Mouse (Mus musculus) adrenal gland, postnatal 36 days (tissue): ENCODE results near the gene Man1a2. TPM values are rescaled to one million over a fixed set of nuclear protein-coding genes. Genes with fewer than 3 reads are reported as not detected.
A peak's percentile ranks its signal among the peaks of the same experiment; 100 is the strongest.

Experiments used
- DNase-seq, 2 experiments: peaks; one replicate each; pipeline ENCODE4 v3.0.0; 2021; ENCODE audit warnings: mixed read lengths in 1 of 2
- total RNA-seq, 2 experiments: library from RNA; stranded (reverse); gene quantifications; 2 replicates each; pipeline ENCODE4 v1.2.3; 2021

The Man1a2 gene
- total RNA-seq, 2 experiments from 2014 or later: 94.9 to 126 TPM

DNA sequence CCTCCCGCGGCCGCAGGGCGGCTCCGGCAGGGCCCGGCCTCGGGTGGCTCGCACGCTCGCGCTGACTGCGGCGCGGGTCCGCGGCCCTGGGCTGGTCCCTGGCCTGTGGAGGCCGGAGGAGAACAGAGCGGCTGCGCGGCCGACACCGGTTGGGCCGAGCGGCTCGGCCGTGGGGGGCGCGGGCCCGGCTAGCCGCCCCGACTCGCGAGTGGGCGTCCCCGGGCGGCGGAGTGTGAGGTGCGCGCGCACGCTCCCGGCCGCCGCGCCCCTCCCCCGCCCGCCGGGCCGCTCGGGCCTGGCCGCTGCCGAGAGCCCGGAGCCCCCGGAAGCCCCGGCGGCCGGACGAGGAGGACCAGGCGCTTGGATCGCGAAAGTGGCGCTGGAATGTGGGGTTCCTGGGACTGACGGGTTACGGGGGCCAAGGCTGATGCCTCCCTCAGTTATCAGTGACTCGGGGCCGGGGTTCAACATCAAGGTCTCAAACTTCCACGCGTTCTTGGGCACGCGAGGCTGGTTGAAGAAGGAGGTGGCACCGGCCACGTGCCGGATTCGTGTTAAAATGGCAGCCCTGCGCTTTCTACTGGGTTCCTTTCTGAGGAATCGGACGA lies 564 bp upstream of the Man1a2 start:
- DNase-seq: peak; percentile 75 to 84

DNA sequence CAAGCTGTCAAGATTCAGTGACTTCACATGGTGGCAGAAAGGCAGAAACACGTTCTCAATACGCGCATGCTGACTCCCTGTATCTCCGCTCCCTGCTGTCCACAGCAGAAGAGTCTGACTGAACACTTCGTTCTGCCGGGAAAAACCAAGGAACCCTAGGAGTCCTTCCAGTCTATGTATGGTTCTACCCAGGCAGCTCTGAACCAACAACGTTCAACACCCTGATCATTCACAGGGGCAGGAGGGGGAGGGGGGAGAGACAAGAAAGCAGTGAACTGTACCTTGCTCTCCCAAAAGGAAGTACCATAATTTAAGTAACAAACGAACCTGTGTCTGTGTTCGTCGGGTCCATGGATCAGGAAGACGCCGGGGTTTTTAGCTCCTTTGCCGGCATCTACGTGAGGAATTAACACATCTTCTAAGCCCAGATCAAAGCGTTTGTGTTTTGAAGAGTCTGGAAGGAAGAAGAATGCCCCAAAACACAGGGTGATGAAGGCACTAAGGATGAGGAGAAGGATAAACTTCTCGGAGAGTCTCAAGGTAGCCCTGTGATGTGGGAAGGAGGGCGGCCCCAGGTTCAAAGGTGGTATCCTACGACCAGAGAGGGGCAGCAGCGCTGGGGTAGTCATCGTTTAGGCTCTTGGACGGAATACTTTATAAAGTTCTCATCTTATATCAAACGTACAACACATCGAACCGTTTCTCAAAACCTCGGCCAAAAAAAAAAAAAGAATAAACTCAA lies 898 bp downstream of the Man1a2 start:
- peak; percentile 32 to 33 for DNase-seq

DNA sequence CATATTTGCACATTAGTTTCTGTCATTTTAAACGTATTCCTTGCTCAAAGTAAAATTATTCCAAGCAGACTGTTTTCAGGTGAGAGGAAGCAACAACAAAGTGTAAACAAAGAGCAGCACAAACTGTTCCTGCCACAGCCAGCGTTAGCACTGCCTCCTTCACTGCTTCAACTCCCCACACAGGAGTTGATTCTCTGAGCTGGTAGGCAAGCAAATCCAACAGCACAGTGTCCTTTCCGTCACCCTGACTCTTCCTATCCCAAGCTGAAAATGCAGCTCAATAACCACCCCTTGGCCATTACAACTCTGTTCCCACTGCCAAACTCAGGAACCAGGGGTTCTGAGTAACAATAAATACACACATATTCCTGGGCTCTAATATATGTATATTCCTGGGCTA lies 2.5 kb downstream of the Man1a2 start:
- no peak for DNase-seq

DNA sequence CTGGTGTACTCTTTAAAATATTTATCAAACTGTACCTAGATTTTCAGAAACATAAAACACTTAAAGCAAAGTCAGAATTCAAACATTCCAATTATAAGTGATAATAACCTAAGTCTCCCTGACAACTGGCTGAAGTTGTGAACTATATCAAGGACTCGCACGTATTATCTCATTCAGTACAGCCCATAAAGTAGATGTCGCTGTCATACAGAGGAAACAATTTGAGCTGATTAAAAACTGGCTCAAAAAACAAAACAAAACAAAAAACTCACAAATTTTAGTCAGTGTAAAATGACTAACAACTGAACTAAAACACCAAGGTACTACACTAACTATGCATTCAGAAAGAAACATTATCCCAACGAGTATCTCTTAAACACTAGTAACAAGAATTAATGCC lies 3.0 kb downstream of the Man1a2 start:
- no peak for DNase-seq

DNA sequence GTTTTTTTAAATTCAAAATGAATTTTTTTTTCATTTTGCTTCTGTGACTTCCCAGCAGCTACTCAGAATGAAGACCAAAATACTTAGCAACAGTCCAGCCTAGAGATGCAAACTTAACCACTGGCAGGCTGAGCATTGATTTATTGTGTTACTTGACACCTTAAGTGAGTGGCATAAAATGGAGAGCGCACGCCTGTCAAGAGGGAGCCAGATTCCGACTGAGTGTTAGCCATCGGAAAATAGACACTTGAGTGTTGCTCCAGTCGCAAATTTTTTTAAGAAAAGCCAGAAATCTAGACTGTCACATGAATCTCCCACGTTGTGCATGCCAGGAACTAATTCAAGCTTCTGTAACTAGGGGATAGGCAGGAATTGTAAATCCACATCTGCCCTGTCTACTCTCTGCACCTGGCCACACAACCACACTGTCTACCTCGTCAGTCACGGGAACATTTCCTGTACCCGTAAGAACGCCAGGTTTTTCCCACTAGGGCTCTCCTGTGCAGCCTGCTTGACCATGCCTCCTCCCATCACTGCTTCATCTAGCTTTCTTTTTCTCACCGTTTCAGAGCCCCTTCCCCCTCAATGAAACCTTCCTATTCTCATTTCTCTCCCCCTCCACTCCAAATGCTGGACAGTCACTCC lies 3.7 kb downstream of the Man1a2 start:
- no peak for DNase-seq

DNA sequence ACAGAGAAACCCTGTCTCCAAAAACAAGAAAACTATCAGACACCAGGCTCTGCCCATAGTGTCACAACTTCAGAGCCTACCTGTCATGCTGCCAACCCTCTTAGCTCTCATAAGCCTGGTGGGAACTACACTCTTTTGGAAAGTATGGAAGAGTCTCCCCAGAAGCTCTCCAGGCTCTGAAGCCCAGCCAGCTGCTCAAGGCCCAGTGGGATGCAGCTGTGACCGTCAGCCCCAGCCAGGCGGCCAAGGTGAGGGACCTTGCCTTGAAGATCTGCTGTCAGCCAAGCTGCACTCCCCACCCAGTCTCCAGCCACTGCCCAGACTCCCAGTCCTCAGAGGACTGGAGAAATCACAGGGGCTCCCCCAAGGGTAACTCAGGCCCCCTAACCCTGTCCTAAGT lies 5.1 kb downstream of the Man1a2 start:
- peak; percentile 28 to 52 for DNase-seq

DNA sequence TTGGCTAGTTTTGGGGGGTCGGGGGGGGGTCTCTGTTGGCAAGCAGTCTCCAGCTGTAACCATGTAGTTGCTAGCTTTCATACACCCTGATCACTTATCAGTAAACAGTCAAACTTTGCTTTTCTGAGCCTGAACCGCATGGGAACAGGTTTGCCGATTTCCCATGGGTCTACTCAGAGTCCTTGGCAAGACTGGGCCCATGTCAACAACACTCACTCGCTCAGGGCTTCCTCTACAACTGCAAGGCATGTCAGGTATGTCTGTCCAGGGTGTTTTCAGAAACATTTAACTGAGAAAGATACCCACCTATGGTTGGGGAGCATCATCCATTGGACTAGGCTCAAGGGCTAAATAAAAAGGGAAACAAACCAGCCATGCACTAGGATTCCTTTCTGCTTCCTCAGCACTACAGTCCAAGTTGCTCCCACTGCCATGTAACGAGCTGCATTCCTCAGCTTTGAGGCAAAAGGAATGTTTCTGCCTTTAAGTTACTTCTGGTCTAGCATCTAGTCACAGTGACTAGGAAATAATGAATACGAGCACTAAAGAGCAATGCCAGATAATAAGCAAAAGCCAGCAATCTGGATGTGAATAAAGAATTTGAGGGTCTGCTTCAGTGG lies 6.2 kb downstream of the Man1a2 start:
- DNase-seq: peak; percentile 17 to 52

DNA sequence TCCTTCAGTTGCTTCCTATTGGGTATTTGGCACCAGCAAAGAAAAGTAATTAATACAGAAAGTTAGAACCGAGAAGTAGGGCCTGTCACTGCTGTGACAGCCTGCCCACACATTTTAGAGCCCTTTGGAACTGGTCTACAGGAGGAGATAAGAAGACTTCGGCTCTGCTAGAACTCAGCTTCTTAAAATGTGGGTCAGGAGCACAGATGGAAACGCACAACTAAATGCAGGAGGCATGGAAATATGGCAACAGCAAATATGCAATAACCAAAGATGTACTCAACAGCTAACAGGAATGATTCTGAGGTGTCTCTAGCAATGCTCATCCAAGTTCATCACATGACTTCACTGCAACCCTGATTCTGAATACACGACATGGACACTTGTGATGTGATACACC lies 10.2 kb downstream of the Man1a2 start:
- DNase-seq: no peak

DNA sequence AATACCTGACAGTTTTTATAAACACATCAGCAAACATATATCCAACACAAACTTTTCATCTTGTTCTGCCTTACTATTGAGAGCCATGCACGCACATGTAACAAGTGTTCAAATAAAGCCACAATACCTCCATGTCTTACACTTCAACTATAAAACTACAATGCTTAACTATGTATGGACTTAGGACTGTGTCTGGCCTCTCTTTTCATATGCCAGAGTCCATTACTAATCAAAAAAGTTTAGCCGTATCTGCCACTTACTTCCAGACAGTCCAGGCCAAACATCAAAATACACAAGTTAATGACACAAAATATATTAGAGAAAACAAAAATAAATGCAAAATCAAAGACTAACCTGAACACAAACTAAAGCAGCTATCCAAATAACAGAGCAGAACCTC lies 14.9 kb downstream of the Man1a2 start:
- no peak for DNase-seq

DNA sequence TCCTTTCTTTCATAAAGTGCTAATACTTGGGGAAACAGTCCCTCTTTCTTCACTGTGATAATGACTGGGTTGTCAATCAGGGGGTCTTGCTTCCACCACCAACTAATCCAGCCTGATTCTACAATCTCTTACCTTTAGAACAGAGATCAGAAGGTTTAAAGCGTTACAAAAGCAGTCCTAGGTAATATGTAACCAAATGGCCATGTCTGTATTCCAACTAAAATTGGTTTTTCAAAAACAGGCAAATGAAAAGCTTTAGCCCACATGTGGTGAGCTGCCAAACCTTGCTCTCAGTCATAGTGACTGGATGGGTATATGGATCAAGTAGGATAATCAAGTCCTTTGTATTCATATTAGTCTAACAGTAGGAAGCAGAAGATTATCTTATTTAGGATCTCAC lies 32.0 kb downstream of the Man1a2 start:
- no peak for DNase-seq

DNA sequence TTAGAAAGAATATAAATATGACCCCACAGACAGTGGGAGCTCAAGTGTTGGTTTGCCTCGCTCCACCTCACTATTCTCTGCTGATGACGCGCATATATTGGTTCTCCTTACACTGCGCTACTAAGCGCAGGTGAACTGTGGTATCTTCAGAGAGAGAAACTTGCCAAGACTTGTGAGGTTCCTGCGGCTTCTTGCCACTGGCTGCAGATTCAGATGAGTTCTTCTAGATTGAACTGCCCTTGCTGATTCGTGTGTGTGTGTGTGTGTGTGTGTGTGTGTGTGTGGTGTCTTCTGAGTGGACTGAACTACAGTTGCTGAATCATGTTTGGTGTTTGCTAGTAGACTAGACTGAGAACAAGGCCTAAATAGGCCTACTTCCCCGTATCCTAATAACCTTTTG lies 43.7 kb downstream of the Man1a2 start:
- peak in 1 of 2 experiments; percentile 12 for DNase-seq

DNA sequence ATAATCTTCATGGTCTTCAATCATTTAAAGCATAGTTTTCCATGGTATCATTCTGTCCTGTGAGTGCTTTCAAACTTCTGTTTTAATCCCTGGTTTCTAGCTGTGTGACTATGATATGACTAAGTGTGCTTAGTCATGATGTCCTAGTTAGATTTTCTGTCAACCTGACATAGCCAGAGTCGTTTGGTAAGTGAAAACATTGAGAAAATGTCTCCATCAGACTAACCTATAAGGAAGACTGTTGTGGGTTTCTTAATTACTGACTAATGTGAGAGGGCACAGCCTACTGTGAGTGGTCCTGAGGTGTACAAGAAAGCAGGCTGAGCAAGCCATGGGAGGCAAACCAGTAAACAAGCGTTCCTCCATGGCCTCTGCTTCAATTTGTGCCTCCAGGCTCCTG lies 49.0 kb downstream of the Man1a2 start:
- no peak for DNase-seq

DNA sequence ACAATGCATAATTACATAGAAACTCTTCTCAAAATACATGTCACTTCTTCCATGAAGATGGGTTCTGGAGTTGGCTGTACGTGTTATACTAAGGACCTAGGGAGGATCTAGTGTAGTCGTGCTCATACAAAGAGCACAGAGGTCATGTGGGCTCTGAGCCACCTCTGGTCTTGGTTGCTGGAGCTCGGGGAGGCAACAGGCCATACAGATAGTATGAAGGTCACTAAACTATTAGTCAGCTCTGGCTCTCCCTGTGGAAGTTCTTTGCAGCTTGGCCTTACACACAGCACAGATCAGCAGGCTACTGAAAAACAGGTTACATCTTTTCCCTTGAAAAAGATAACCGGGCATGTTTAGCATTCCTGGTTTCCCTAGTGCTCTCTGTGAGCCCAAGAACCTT lies 50.5 kb downstream of the Man1a2 start:
- DNase-seq: peak; percentile 52 to 61

DNA sequence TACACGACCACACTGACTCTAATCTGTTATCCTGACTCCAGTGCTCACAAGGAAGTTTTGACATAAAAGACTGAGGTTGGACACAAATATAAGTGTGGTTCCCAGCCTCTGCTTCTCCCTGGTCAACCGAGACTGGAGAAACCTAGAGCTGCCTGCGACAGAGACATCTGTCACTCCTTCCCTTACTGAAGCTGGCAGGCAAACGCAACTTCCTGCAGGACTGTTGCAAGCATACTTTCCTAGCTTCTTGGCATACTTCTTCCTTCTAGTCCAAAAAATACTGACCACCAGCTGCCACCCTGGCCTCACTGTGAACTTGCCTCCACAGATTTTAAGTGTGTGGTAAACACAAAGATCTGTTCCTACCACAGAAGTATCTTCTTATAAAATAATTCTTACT lies 66.8 kb downstream of the Man1a2 start:
- DNase-seq: no peak

DNA sequence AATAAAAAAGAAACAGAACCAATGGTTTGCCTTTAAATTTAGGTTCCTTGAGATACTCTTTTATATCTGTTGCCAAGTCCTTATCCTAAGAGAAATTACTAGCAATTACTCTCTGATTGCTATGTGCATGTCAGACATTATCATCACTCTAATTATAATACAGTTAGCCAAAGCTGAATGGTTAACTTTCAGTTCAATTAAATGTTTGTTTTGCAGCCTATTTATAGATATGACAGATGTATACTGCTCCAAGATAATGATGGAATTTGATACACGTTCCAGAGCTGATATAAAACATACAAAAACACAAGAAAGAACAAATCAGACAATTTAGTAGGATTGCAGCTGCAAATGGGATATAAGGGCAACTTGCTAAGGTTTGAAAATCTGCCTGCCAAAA lies 74.4 kb downstream of the Man1a2 start:
- DNase-seq: no peak

DNA sequence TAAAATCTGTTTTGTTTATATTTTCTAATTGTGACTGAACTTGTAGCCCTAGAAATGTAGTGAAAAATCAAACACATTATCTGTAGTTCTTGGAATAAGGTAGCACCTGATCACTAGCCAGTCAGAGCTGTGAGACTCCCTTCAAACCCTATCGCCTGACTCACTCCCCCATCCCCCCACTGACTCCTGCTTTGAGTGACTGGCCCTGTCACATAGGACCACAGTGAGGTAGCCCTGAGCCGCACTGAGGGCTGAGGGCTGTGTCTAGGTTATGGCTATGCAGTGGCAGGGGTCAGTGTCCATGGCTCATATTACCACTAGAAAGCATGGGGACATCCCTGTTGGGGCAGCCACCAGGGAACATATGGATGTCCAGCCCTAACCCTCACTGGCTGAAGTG lies 80.8 kb downstream of the Man1a2 start:
- no peak for DNase-seq

DNA sequence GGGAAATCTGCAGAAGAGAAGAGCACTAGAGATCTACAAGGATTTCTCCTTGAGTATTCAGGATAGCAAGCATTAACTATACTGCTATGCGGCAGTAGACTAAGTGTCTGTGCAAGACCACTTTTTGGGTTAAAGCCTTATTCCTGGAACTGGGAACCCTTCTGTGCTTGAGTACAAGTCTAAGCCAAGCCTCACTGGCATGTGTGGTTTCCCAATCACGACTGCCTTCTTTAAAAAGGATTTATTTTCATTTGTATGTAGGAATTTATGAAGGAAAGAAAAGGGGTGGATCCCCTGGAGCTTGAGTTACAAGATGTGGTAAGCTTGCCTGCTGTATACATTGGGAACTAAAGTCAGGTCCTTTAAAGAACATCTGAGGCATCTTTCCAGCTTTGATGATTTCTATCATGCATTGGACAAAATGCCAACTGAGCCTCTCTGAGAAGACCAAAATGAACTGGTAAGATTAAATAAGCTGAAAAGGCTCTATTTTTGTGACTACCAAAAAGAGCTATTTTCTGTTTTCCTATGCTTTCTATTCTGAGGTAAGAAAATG lies 86.0 kb downstream of the Man1a2 start:
- no peak for DNase-seq

DNA sequence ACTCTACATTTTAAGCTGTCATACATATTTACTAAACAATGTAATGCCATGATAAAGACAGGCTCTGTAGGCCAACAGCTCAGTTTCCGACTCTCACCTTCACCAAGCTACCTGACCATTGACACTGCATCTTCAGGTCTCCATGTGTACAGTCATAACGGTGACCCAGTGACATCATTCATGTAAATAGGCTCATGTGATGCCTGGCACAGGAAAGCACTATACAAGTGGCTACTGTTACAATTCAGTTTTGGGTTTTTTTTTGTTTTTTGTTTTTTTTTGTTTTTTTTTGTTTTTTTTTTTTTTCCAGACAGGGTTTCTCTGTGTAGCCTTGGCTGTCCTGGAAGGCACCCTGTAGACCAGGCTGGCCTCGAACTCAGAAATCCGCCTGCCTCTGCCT lies 94.2 kb downstream of the Man1a2 start:
- no peak for DNase-seq

DNA sequence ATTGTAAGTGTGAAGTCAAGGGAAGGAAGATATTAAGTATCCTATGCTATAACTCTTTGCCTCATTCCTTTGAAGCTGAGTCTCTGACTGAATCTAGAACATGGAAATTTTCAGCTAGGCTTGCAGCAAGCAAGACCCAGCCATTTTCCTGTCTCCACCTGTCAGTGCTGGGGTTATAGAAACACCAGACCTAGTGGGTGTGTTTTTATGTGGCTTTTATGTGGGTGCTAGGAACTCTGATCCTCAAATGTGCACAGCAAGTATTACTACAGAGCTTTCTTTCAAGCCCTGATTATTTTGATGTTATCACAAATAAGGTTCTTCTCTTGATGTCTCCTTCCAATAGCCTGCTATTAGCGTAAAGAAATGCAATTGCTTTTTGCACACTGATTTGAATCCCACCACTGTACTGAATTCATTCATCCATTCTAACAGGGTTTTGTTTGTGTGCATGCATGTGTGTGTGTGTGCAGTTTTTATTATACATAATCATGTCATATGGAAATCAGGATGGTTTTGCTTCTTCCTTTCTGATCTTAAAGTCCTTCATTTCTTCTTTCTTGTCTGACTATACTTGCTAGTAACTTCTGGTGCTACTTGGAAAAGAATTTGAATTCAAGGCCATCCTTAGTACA lies 102.5 kb downstream of the Man1a2 start:
- DNase-seq: no peak

DNA sequence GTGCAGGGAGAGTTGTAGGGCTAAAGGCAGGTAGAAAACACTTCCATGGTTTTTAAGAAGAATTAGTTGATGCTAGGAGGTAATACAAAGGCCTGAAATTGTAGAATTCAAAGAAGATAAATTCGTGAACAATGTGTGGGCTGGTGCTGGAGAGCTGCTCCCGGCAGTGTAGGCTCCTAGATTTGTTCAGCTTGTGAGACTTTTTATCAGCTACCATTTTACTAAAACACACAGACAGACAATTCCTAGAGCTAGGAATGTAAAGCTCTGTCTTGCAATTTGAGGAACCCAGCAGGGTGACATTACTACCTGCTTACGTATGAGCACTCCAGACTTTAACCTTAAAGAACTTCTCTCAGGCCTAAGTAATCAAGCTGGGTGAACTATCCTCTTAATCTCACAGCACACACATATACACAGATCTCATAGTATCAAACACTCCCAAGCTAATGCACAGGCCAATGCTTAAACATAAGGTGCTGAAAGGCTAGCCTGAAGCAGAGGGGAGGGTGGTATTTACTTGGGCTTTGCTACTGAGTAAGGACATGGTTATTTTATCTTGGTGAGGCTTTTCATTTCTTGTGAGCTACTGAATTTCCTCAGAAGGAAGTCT lies 112.6 kb downstream of the Man1a2 start:
- no peak for DNase-seq

DNA sequence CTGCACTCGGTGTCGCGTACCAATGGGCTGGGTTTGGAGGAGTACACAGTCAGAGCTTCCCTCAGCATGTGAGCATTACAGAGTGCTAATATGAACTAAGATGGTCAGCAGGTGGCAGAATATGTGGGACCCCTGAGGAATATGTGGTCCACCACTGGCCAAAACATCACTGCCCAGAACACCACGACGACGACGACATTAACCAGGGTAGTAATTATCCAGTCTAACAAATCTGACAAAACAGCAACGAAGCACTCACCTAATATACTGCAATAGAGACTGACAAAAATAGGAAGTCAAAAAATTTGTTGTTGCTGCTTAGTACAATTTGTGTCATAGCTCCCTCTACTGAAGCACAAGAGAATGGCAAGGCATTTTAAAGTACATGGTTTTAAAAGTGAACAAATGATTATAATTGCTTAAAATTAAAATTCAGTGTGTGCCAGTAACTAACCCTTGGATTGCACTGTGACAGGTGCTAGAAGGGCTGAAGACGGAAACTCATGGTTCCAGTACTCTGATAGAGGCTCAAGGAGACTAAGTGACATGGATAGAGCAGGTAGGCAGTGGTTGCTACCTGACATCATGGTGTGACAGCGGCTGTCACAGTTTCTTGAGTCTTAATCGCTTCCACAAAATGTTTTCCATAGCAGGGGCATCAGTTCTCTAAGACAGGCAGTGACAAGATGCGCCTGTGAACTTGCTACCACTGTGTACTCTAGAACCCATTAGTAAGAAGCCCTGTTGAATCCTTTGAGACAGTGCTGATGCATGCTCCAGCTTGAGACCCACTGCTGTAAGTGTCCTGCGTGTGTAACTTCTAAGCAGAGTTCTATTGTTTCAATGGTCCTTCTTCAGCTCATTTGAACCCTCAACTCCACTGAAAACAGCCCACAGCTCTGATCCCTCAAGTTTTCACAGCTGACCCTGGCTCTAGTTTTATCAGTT lies 116.6 kb downstream of the Man1a2 start:
- DNase-seq: no peak
